Mouse (Mus musculus) testis, postnatal 10 days (tissue): ENCODE results near the gene B230219D22Rik.
A peak's percentile ranks its signal among the peaks of the same experiment; 100 is the strongest.
"Not testable (repeated sequence)": the region's sequence is repeated elsewhere in the genome, so short reads cannot be mapped to it uniquely, and the experiment has no call there.

Experiments used
- DNase-seq: peaks from one replicate; pipeline ENCODE4 v3.0.0; 2021; ENCODE audit warnings: low spot score

The B230219D22Rik gene

DNA sequence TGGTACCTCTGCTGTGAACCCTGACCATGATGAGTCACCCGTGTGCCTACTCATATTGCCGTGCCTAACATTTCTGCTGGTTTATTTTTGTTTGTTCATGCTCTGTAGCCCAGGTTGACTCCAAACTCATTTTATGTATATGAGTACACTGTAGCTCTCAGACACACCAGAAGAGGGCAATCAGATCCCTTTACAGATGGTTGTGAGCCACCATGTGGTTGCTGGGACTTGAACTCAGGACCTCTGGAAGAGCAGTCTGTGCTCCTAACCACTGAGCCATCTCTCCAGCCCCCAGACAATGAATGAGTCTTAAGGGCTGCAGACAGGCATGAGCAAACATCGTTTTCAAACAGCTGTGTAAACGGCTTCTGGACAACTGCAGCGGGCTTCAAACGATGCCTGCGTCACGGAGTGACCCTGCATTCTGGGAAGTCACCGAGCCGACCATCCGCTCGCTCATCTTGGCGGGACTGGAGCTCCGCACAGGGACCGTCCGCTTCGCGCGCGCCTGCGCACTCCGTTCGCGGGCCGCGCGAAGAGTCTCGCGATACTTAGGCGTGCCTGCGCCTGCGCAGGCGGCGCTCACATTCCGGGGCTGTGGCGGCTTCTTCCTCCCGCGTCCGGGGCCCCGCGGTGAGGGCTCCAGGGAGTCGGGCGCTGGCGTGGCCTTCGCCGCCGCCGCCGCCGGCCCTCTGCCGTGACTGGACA lies at the start of gene B230219D22Rik:
Gene B230219D22Rik, plus strand, starts transcription at position 590 of the 708 bp plus-strand sequence.
- peak; percentile 94 for DNase-seq

DNA sequence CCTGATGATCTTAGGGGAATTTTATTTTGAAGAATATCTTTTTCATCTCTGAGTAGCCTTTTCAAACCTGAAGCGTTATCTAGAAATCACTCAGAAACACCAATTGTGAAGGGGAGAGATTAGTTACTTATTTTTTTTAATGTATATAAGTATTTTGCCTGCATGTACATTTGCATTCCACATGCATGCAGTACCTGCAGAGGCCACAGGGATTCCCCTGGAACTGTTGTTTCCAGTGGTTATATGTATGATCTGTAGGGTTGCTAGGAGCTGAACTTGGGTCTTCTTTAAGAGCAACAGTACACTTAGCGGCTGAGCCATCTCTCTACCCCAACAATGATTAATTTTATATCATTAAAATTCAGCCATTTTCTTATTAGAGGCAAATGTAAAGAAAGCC lies 48.4 kb upstream of the B230219D22Rik start:
- no peak for DNase-seq

DNA sequence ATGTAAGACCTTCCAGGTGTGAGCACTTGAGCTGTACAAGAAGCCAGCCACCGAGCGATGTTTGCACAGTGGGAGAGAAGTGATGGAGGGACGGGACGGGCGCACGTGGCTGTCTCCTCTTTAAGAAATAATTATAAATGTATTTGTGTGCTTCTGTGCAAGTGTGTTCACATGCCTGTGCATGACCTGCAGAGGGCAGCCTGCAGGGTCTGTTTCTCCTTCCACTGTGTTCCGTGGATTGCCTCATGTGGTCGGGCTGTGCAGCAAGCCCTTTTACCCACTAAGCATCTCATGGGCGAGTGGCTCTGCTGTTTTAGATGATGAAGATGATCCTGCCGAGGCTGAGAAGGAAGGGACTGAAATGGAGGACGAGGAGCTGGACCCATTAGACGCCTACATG lies 42.8 kb upstream of the B230219D22Rik start:
- DNase-seq: no peak

DNA sequence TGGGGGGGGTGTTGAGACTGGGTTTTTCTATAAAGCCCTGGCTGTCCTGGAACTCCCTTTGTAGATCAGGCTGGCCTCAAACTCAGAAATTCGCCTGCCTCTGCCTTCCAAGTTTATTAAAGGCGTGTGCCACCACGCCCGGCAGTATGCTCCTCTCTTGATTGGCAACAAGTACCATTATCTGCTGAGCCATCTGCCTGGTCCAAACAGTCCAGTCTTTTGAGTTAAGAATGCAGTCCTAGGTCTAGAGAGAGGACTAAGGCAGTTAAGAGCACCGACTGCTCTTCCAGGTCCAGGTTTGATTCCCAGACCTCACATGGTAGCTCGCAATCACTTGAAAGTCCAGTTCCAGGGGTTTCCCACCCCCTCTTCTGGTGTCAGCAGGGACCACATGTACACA lies 41.9 kb upstream of the B230219D22Rik start:
- no peak for DNase-seq

DNA sequence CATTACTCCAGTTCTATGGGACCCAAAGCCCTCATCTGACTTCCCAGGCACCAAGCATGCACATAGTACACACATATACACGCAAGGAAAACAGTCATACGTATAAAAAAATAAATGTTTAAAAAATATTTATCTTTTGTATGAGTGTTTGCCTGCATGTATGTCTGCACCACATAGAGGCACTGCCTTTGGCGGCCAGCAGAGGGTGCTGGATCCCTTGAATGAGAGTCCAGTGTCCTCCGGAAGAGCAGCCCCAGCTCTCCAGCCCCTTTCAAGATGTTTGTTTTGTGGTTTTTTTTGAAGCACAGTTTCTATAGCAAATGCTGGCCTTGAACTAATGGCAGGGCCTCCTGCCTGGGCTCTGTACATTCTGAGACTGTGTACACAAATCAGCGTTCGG lies 24.4 kb upstream of the B230219D22Rik start:
- DNase-seq: peak; percentile 72

DNA sequence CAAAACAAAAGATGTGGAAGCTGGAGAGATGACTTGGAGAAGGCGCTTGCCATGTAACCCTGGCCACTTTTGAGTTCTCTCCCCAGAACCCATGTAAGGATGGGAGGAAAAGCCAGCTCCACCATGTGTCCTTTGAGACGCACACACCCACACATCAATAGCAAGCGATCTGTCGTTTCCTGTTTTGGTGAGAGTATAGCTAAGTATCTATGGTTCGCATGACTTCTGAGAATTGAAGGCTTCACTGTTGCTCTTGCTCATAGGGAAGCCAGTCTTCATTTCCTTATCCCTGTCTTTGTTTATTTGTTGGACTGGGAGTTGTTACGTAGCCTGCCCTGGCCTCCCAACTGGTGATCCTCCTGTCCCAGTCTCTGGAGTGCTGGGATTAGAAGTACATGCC lies 20.2 kb upstream of the B230219D22Rik start:
- no peak for DNase-seq

DNA sequence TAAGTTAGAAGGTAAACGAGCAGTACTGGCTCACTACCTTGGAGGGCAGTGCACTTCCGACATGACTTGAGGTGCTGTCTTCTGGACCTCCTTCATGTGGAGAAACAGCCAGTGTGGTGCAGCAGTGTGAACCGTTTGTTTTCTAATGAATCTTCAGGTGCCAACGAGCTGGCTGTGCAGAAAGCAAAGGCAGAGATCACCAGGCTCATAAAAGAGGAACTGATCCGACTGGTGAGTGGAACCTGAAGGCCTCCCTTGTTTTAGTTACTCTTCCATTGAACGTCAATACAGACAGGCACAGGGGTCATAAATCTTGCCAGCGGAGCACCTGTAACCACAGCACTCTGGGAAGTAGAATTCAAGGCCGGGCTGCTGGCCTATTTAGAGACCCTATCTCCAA lies 15.6 kb upstream of the B230219D22Rik start:
- no peak for DNase-seq

DNA sequence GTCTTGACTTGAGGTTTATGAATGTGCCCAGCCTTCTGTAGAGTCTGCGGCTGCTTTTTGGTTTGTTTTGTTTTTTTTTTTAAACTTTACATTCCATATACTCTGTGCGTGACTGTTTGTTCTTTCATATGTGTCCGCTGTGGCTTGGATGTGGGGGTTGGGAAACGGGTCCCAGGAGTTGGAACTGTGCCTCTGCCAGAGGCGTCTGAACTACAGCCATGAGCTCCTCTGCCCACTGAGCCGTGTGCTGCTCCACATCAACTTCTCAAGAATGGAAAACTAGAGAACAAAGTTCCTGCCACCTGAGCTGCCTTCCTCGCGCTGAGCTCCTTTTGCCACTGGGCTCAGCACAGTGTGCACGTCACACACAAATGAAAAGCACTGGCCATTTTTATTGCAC lies 10.7 kb upstream of the B230219D22Rik start:
- no peak for DNase-seq

DNA sequence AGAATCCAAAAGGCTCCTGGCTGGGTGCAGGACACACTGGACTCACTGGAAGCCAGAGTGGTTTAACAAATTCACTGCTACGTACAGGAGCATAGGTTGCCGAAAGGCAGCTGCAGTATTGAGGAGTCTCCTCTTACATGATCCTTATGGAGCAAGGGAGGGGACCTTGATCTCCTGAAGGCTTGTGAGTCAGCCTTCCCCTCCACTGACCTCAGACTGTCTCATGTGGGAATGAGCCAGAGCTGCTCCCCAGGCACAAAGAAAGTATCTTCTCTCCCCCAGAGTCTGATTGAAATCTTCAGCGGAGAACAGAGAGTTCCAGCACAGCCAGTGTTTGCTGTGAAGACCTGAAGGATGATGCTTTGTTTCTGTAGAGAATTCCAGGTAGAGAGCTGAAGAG lies 9.3 kb upstream of the B230219D22Rik start:
- DNase-seq: no peak

DNA sequence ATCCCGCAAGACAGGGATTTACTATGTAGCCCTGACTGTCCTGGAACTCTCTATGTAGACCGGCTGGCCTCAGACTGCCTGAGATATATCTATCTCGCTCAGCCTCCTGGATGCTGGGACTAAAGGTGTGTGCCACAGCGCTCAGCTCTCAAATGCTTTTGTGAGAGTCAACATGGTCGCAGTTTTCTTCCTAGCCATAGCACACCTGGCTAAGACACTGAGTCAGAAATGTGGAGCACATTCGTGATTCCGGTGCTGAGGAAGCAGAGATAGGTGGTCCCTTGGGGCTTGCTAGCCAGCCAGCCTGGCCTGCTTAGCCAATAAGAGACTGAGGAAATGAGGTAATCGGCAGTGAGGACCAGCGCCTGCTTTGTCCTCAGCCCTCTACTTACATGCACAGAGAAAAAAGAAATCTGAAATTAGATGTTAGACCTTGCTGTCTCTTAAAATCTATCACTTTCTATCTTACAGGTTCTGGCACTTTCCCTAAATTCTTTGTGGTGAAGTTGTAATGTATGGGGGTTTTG lies 6.8 kb upstream of the B230219D22Rik start:
- no peak for DNase-seq

DNA sequence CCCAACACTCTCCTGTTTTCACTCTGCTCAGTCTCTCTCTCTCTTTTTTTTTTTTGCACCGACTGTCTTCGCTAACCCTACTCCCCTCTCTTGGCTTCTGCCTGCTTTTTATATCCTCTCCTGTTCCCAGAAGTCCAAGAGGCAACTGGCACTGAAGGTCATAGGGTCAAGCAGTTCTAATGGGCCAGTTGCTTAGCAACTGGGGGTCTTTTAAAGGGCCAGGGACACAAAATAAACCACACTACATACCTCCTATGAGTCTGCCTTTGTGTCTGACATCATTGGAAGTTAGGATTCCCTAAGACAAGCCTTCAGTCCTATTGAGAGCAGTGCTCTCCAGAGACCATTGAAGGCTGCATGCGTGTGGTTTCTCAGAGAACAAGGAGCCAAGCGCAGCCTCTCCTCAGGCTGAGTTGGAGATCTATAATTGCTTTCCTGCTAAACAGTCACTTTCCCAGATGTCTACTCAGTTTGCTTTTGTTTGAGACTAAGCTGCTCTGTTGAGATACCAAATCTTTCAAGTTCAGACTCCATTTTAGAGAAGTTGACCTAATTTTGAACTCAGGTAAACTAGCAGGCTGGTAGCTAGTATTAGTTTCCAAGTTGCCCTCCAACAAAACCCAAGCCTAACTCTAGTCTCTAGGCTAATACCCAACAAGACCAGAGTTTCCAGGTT lies 4.9 kb upstream of the B230219D22Rik start:
- no peak for DNase-seq

DNA sequence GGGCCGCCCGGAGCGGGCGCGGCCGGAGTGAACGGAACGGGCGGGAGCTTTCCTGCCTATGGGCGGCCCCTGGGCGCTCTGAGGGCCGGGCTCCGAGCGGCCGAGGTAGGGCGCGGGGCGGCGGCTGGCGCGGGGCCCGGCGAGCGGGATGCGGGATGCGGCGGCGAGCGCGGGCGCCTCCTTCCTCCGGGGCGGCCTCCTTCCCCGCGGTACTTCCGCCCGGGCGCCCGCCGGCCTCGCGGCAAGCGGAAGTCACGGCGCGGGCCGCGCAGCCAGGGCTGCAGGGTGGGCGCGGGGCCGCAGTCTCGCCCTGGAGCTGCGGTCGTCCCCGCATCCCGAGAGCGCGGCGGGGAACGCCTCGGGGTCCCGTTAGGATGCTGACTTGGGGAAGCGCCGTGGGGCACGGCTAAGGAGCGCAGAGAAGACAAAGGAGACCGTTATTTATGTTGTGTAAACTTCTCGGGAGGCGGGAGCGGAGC lies 358 bp downstream of the B230219D22Rik start:
- DNase-seq: no peak

DNA sequence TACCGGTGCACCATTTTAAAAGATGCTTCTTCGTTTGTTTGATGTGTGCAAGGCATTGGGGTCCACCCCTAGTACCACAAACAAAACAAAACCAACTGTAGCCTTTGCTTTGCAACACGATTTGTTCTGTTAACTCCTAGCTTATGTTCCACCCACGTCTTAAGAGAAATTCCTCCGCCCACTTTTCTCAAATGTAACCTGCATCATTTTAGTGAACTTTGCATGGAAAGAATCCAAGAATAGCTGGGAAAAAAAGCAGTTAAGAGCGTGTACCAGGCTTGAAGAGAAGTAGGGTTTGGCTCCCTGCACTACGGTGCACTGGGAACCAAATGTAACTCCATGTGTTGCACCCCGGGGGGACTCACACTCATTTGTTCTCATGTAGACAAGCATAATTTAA lies 1.2 kb downstream of the B230219D22Rik start:
- DNase-seq: no peak

DNA sequence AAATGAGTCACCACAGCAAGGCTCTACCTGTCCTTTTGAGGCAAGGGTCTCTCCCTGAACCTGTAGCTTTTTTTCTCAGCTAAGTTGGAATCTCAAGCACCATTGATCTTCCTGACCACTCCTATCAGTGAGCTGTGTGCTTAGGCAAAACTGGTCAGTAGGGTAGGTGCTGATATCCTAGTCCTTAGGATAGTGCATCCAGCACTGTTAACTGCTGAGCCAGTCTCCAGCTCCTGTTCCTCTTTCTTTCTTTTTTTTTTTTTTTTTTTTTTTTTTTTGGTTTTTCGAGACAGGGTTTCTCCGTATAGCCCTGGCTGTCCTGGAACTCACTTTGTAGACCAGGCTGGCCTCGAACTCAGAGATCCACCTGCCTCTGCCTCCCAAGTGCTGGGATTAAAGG lies 3.1 kb downstream of the B230219D22Rik start:
- DNase-seq: not testable (repeated sequence)

DNA sequence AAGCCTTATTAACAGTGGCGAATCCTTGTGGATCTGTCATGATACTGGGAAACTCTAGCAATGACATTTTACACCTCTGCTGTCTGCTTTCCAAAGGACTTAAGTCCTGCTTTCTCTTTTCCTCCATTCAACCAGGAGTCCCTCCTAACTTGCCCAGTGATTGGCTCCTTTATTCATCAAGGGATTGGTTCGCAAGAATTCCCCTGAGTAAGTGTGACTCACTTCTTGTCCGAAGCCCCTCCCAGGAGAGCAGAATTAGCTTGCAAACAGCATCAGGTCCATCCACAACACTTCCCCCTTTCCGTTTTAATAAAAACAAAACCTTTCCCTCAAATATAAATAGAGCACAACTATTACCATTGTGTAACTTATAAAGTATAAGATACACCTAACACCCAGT lies 11.4 kb downstream of the B230219D22Rik start:
- DNase-seq: no peak

DNA sequence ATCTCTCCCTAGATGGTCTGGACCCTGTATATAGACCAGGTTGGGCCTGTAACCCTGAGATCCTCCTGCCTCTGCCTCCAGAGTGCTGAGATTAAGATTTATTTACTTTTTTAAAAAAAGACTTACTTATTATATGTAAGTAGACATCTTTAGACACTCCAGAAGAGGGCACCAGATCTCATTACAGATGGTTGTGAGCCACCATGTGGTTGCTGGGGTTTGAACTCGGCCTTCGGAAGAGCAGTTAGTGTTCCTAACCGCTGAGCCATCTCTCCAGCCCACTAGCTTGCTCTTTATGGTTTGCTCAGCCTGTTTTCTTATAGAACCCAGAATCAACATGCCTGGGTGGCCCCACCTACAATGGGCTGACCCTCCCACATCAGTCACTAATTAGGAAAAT lies 19.9 kb downstream of the B230219D22Rik start:
- no peak for DNase-seq

DNA sequence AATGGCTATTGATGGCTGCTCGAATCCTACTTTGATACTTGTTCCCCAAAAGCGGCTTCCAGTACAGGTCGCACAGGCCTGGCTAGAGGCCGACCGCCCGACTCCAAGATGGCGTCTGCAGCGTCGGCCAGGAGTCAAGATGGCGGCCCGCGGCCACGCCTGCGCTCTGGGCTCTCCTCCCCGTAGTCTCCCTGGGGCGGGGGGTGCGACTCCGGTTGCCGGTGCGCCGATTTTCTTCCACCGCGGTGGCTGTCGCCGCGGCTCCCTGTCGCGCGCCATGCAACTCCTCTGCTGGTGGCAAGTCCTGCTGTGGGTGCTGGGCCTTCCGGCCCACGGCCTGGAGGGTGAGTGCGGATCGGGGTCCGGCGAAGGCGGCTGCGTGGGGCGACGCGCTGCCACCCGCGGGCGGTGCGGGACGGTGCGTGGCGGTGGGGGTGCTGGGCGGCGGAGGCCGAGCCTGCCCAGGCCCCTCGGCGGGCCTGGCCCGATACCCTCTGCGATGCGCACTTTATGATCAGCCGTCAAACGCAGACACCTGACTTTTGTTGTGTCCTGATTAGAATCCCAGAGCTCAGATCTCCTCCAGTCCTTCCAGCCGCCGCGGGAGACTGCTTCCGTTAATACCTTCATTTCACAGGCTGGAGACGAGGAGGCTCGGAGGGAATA lies 21.7 kb downstream of the B230219D22Rik start, which contains the start of gene Txndc15:
Gene Txndc15, plus strand, starts transcription at position 150 of the 666 bp plus-strand sequence.
- peak; percentile 93 for DNase-seq

DNA sequence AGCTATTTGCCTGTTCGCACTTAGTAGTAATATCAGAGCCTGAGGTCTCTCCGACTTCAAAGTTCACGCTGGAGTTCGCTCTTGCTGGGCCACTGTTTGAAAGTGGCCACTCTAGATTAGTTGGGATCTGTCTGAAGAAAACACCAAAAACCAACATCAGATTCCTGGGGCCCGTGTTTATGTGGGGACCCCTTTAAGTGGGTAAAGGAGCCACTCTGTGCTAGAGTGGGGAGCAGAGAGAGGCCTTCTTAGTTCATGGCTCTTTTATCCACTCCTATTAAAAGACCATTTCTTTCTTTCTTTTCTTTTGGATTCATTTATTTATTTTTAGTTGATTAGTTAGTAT lies 22.2 kb downstream of the B230219D22Rik start:
- no peak for DNase-seq

DNA sequence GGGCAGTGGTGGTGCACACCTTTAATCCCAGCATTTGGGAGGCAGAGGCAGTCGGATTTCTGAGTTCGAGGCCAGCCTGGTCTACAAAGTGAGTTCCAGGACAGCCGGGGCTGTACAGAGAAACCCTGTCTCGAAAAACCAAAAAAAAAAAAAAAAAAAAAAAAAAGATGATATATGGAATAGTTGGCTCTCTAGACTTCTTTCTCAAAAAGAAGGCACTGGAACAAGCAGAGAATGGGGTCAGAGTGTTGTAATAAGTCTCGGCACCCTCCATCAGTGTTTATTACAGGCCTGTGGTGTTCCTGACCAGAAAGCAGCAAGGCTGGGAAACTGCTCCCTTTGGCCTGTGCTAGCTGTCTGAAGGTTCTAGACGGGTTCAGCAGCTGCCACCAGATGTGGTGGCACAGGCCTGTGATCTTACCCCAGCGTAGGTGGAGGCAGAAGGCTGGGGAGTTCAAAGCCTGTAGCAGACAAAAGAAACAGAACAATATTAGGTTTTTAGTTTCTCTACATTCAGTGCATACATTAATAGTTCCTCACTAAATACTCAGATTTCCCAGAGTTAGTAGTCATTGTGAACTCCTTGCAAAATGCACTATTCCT lies 23.1 kb downstream of the B230219D22Rik start:
- DNase-seq: no peak

DNA sequence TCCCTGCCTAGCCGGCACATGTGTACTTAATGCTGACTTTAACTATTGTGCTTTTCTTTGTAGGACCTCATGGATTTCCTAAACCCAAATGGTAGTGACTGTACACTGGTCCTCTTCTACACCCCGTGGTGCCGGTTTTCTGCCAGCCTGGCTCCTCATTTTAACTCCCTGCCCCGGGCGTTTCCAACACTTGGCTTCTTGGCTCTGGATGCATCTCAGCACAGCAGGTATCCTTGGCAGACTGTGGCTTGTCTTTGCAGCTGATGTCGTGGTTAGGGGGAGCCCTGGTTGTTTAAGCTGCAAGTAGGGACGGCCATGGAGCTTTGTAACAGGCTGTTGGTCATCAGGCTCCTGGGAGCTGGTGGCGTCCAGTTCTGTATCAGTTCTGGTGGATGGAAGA lies 28.6 kb downstream of the B230219D22Rik start:
- no peak for DNase-seq

DNA sequence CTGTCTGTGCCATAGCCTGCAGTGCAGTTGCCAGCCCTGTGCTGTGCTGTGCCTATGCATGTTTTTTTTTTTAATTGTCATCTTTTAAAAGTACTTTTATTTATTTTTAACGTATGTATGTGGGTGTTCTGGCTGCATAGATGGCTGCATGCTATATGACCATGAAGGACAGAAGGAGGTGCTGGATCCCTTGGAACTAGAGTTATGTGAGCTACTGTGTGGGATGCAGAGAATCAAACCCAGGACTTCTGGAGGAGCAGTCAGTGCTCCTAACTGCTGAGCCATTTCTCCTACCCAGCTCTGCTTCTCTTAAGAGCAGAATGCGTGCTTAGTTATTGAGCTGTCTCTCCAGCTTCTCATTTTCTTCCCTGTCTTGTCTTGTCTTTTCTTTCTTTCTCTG lies 29.1 kb downstream of the B230219D22Rik start:
- DNase-seq: no peak

DNA sequence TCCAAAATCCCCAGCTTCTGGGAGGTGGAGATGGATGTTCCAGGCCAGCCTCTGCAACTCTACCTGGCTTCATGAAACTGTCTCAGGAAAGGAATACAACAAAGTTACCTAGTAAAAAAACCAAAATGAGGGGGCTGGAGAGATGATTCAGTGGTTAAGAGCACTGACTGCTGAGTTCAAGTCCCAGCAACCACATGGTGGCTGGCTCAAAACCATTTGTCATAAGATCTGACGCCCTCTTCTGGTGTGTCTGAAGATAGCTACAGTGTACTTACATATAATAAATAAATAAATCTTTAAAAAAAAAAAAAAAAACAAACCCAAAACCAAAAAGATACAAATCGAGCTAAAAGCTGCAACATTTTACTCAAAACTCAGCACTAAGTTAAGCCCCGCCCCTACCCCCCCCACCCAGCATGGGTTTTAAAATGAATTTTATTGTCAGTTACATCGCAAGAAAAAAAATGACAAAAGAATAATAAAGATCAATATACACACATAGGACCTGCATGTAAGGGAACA lies 33.7 kb downstream of the B230219D22Rik start:
- no peak for DNase-seq
